Mouse (Mus musculus) effector memory CD4-positive, alpha-beta T cell, adult 7 months (primary cell): ENCODE measurements around the gene Gm15085. TPM values are rescaled to one million over a fixed set of nuclear protein-coding genes. Genes with fewer than 3 reads are reported as not detected.

Experiments used
- polyA plus RNA-seq: library from polyadenylated mRNA; unstranded; fragments of 100-300 nt; shearing (Covaris generic); gene quantifications from one replicate; pipeline ENCODE4 v1.2.1, GENCODE M21; 2017

The Gm15085 gene
- polyA plus RNA-seq = not detected

GRCm38 (mm10) chrX:149447317-149447716 lies at the start of gene Gm15085:
TSS of gene Gm15085 (plus strand) at chrX:149447617.

Other genes starting within 250 kb of the Gm15085 start
- gene Gm15093, start 175.2 kb upstream of the Gm15085 start, polyA plus RNA-seq = not detected
- gene Gm10439, start 147.0 kb downstream of the Gm15085 start, polyA plus RNA-seq = not detected